Mouse (Mus musculus): ENCODE data around the gene Actr8. TPM values are rescaled to one million over a fixed set of nuclear protein-coding genes. Genes with fewer than 3 reads are reported as not detected.

Gene Actr8
- polyA plus RNA-seq, 1 experiment from 2014 or later, result 45.4 TPM

DNA sequence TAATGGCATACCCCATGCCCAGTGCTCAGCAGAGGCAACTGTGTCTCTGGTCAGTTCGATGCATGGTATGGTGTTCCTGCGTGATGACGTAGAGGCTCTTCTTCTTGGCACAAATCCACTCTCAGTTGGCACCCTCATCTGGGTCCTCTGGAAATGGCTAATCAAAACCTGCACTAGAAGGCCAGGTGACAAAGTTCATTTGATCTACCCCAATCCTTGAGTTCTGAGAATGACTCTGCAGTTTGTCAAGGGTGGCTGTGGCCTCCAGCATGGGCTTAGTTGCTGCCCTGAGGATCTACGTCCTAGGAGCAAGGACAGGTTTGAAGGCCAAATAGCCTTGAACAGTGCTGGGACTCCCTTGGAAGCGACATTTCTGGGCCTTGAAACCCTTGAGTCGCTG lies 40.7 kb downstream of the Actr8 start:
- Histone ChIP-seq H3K4me2 (no peak overlapping the region), H3K9ac (ENCODE audit: low read depth, low read length) (no peak overlapping the region), H3K27me3 (ENCODE audit: control insufficient read depth, insufficient read depth, low read length) (no peaks in the 10 kb centered on the region), H3K36me3 (ENCODE audit: control insufficient read depth, insufficient read depth, low read length) (no peaks in the 10 kb centered on the region), H3K9me3 (replicated peaks; ENCODE audit: control insufficient read depth, low read length) (no peaks in the 10 kb centered on the region), H3K27ac (ENCODE audit: low read depth, low read length) (no peak overlapping the region), H3K4me1 (ENCODE audit: control insufficient read depth, insufficient read depth, low read length) (no peaks in the 10 kb centered on the region), H3K4me3 (ENCODE audit: low read depth, low read length) (no peak overlapping the region)
- no peak for ATAC-seq (replicated peaks; ENCODE audit: insufficient number of reproducible peaks, low FRiP score, low TSS enrichment)
- 88% methylated on average over 6 of the region's 6 CpGs for WGBS (ENCODE audit: insufficient replicate concordance)

DNA sequence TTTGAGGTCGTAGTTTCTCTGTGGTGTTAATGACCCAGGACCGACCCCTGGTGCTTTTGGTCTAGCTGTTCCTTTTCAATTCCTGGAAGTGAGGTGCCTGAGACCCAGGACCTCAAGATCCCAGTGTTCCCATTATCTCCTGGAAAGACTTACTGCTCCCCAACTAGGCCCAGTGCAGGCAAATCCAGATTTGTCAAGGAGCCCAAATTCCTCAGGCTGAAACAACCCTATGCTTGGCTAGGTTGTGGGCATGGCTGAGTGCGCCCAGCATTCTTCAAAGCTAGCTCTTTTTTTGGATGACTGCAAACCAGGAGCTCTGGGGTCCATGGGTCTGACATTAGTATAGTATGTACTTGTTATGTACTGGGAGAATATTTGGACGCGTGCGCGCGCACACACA lies 41.2 kb downstream of the Actr8 start:
- Histone ChIP-seq H3K4me1 (ENCODE audit: control insufficient read depth, insufficient read depth, low read length) (no peaks in the 10 kb centered on the region), H3K4me2 (no peak overlapping the region), H3K9ac (ENCODE audit: low read depth, low read length) (no peak overlapping the region), H3K4me3 (ENCODE audit: low read depth, low read length) (no peak overlapping the region), H3K27ac (ENCODE audit: low read depth, low read length) (no peak overlapping the region), H3K36me3 (ENCODE audit: control insufficient read depth, insufficient read depth, low read length) (no peaks in the 10 kb centered on the region), H3K9me3 (replicated peaks; ENCODE audit: control insufficient read depth, low read length) (no peaks in the 10 kb centered on the region), H3K27me3 (ENCODE audit: control insufficient read depth, insufficient read depth, low read length) (no peaks in the 10 kb centered on the region)
- ATAC-seq (replicated peaks; ENCODE audit: insufficient number of reproducible peaks, low FRiP score, low TSS enrichment), result no peak
- WGBS (ENCODE audit: insufficient replicate concordance), result 90% methylated on average over 8 of the region's 8 CpGs

DNA sequence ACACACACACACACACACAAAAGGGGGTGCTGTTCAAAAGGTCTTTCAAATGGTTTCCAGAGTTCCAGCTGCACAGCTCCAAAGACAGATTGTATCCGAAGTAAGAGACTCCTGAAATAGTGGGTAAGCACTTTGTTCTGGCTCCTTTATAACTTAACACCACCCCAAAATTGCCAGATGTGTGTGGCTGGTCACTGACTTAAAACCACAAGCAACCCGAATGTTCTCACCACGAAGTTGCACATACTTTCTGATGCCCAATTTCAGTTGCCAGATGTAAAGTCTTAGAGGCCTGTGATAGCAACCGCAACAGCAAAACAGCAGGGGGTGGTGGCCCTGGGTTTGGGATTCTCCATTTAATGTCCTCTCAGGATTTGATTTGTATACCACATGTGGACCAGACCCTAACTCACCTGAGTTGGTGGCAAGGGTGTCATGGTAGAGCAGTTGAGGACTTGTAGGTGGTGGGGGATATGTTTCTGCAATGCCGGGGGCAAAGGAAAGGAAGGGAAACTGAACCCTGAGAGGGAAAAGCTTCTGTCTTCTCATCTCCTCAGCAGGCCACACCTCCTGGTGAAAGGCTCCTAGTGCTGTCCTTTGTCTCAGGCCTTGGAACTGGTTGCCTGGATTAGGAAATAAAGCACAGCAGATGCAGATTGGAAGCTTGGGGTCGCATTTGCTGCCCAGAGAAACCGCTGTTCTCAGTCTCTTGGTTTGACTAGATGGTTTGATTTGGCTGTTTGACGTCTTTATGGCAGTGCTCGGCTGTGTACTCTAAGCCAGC lies 41.8 kb downstream of the Actr8 start:
- H3K4me1 ChIP-seq (ENCODE audit: control insufficient read depth, insufficient read depth, low read length), result no peaks in the 10 kb centered on the region
- ATAC-seq (replicated peaks; ENCODE audit: insufficient number of reproducible peaks, low FRiP score, low TSS enrichment), result no peak
- no peaks in the 10 kb centered on the region for H3K36me3 ChIP-seq (ENCODE audit: control insufficient read depth, insufficient read depth, low read length)
- H3K27me3 ChIP-seq (ENCODE audit: control insufficient read depth, insufficient read depth, low read length), result no peaks in the 10 kb centered on the region
- no peak overlapping the region for H3K4me3 ChIP-seq (ENCODE audit: low read depth, low read length)
- H3K9me3 ChIP-seq (replicated peaks; ENCODE audit: control insufficient read depth, low read length), result no peaks in the 10 kb centered on the region
- H3K9ac ChIP-seq (ENCODE audit: low read depth, low read length), result no peak overlapping the region
- no peak overlapping the region for H3K4me2 ChIP-seq
- no peak overlapping the region for H3K27ac ChIP-seq (ENCODE audit: low read depth, low read length)
- WGBS (ENCODE audit: insufficient replicate concordance), result 60% methylated on average over 9 of the region's 9 CpGs

DNA sequence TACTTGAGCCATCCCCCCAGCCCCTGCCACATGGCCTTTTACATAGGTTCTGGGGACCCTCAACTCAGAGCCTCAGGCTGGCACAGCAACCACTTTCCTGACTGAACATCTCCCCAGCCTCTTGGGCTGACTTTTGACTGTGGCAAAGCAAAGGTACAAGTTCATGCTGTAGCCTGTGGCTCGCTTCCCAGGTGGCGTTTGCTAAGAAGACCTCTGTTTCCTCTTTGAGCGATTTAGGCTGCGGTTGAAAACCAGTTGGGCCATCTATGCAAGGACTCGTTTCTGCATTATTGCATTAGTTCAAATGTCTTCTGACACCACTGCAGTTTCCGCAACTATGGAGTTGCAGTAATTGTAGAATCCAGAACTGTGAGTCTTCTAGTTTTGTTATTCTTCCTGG lies 44.3 kb downstream of the Actr8 start:
- Histone ChIP-seq H3K27me3 (ENCODE audit: control insufficient read depth, insufficient read depth, low read length) (no peaks in the 10 kb centered on the region), H3K9ac (ENCODE audit: low read depth, low read length) (no peak overlapping the region), H3K9me3 (replicated peaks; ENCODE audit: control insufficient read depth, low read length) (no peaks in the 10 kb centered on the region), H3K27ac (ENCODE audit: low read depth, low read length) (no peak overlapping the region), H3K4me3 (ENCODE audit: low read depth, low read length) (no peak overlapping the region), H3K36me3 (ENCODE audit: control insufficient read depth, insufficient read depth, low read length) (no peaks in the 10 kb centered on the region), H3K4me1 (ENCODE audit: control insufficient read depth, insufficient read depth, low read length) (no peaks in the 10 kb centered on the region), H3K4me2 (no peak overlapping the region)
- WGBS (ENCODE audit: insufficient replicate concordance), result 88% methylated on average over 6 of the region's 6 CpGs
- no peak for ATAC-seq (replicated peaks; ENCODE audit: insufficient number of reproducible peaks, low FRiP score, low TSS enrichment)

DNA sequence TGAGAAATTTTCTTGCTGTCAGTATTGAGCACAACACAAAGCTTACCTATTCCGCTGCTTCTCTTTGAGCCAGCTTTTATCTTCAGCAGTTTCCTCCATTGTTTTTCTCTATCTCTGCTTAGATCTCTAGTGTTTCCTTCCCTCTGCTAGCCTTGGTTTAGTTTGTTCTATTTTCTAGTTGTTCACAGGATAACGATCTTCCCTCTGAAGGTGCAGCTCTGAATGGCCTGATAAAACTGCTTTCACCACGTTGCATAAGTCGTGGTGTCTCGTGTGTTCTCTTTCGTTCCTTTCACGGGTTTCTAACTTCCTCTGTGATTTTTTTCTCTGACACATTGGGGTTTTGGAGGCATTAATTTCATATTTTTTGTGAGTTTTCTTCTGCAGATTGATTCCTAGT lies 46.2 kb downstream of the Actr8 start:
- Histone ChIP-seq H3K9ac (ENCODE audit: low read depth, low read length) (no peak overlapping the region), H3K4me1 (ENCODE audit: control insufficient read depth, insufficient read depth, low read length) (no peaks in the 10 kb centered on the region), H3K36me3 (ENCODE audit: control insufficient read depth, insufficient read depth, low read length) (no peaks in the 10 kb centered on the region), H3K27me3 (ENCODE audit: control insufficient read depth, insufficient read depth, low read length) (no peaks in the 10 kb centered on the region), H3K4me2 (no peak overlapping the region), H3K27ac (ENCODE audit: low read depth, low read length) (no peak overlapping the region), H3K9me3 (replicated peaks; ENCODE audit: control insufficient read depth, low read length) (no peaks in the 10 kb centered on the region), H3K4me3 (ENCODE audit: low read depth, low read length) (no peak overlapping the region)
- ATAC-seq (replicated peaks; ENCODE audit: insufficient number of reproducible peaks, low FRiP score, low TSS enrichment), result no peak
- 52% methylated on average over 7 of the region's 7 CpGs for WGBS (ENCODE audit: insufficient replicate concordance)

DNA sequence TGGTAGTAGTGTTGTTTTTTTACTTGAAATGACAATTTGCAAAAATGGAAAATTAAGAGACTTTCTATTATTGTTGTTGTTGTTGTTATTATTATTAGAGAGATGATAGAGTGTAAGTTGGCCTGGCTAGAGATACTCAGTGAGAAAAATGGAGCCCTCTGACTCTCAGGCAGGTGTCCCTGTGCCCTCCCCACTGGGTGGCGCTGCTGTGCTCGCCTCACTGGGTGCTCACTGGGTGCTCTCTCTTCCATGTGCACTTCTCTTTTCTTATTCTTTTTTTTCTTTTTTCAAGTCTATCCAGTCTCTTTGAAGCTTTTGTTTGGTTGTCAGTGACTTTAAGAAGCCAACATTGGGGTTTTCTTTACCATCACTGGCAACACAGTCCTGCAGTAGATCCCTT lies 49.2 kb downstream of the Actr8 start:
- Histone ChIP-seq H3K9me3 (replicated peaks; ENCODE audit: control insufficient read depth, low read length) (no peaks in the 10 kb centered on the region), H3K9ac (ENCODE audit: low read depth, low read length) (no peak overlapping the region), H3K36me3 (ENCODE audit: control insufficient read depth, insufficient read depth, low read length) (no peaks in the 10 kb centered on the region), H3K27me3 (ENCODE audit: control insufficient read depth, insufficient read depth, low read length) (no peaks in the 10 kb centered on the region), H3K27ac (ENCODE audit: low read depth, low read length) (no peak overlapping the region), H3K4me3 (ENCODE audit: low read depth, low read length) (no peak overlapping the region), H3K4me2 (no peak overlapping the region), H3K4me1 (ENCODE audit: control insufficient read depth, insufficient read depth, low read length) (no peaks in the 10 kb centered on the region)
- no peak for ATAC-seq (replicated peaks; ENCODE audit: insufficient number of reproducible peaks, low FRiP score, low TSS enrichment)
- 44% methylated on average over 2 of the region's 2 CpGs for WGBS (ENCODE audit: insufficient replicate concordance)

DNA sequence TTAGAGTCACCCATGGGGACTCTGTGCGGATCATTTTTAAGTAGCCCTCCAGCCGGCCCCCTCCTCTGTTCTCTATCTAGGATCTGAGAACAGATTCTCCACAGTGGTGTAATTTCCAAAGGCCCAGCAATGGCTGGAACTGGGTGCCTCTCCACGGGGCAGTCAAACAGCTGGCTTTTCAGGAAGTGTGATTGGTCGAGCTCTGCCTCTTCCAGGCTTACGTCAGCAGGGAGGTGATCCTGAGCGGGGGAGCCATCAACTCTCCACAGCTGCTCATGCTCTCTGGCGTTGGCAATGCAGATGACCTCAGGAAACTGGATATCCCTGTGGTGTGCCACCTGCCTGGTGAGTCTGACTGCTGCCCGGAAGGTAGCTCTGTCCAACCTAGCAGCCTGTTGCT lies 55.3 kb downstream of the Actr8 start:
- H3K9ac ChIP-seq (ENCODE audit: low read depth, low read length), result no peak overlapping the region
- no peaks in the 10 kb centered on the region for H3K9me3 ChIP-seq (replicated peaks; ENCODE audit: control insufficient read depth, low read length)
- no peak overlapping the region for H3K4me3 ChIP-seq (ENCODE audit: low read depth, low read length)
- H3K36me3 ChIP-seq (ENCODE audit: control insufficient read depth, insufficient read depth, low read length), result no peaks in the 10 kb centered on the region
- ATAC-seq (replicated peaks; ENCODE audit: insufficient number of reproducible peaks, low FRiP score, low TSS enrichment), result no peak
- H3K27ac ChIP-seq (ENCODE audit: low read depth, low read length), result no peak overlapping the region
- H3K4me2 ChIP-seq, result no peak overlapping the region
- no peaks in the 10 kb centered on the region for H3K27me3 ChIP-seq (ENCODE audit: control insufficient read depth, insufficient read depth, low read length)
- no peaks in the 10 kb centered on the region for H3K4me1 ChIP-seq (ENCODE audit: control insufficient read depth, insufficient read depth, low read length)
- WGBS (ENCODE audit: insufficient replicate concordance), result 61% methylated on average over 8 of the region's 8 CpGs

DNA sequence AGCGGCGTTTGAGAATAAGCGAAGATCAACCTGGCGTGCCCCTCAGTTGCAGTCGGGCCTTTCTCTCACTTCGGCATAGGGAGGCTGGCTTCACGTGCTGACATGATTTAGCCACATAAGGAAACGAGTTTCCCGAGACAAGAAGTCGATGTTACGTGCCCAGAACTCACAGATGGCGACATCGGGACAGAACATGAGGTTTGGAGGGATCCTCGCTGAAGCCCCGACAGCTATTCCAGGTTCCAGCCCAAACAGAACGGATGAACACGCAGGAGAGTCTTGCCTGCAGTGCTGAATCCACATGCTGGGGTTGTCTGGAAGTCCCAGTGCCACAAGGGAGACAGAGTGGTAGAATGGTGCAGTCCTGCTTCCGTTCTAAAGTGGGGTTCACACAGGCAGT lies 60.3 kb downstream of the Actr8 start:
- Histone ChIP-seq H3K9ac (ENCODE audit: low read depth, low read length) (no peak overlapping the region), H3K27ac (ENCODE audit: low read depth, low read length) (no peak overlapping the region), H3K27me3 (ENCODE audit: control insufficient read depth, insufficient read depth, low read length) (no peaks in the 10 kb centered on the region), H3K4me1 (ENCODE audit: control insufficient read depth, insufficient read depth, low read length) (no peaks in the 10 kb centered on the region), H3K9me3 (replicated peaks; ENCODE audit: control insufficient read depth, low read length) (no peaks in the 10 kb centered on the region), H3K36me3 (ENCODE audit: control insufficient read depth, insufficient read depth, low read length) (no peaks in the 10 kb centered on the region), H3K4me2 (no peak overlapping the region), H3K4me3 (ENCODE audit: low read depth, low read length) (no peak overlapping the region)
- WGBS (ENCODE audit: insufficient replicate concordance), result 87% methylated on average over 18 of the region's 18 CpGs
- no peak for ATAC-seq (replicated peaks; ENCODE audit: insufficient number of reproducible peaks, low FRiP score, low TSS enrichment)

DNA sequence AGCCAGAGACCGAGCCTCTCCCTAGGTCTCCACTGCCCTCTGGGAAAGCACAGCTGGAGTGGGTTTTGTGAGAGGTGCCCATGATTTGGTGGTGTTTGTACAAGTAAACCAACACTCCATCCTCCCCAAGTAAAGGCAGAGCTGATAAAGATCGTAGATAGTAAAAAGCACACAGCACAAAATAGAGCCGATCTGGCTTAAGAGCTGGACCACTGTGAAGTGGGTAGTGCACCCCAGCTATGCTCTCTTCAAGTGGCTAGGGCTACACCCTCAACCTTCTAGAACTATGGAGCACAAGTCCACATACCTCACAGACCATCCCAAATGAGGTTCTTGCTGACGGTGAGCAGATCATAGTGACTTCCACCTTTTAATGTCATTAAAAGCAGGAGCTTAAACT lies 61.3 kb downstream of the Actr8 start:
- no peaks in the 10 kb centered on the region for H3K36me3 ChIP-seq (ENCODE audit: control insufficient read depth, insufficient read depth, low read length)
- 62% methylated on average over 4 of the region's 4 CpGs for WGBS (ENCODE audit: insufficient replicate concordance)
- H3K4me2 ChIP-seq, result no peak overlapping the region
- H3K4me1 ChIP-seq (ENCODE audit: control insufficient read depth, insufficient read depth, low read length), result no peaks in the 10 kb centered on the region
- no peak overlapping the region for H3K4me3 ChIP-seq (ENCODE audit: low read depth, low read length)
- no peak overlapping the region for H3K27ac ChIP-seq (ENCODE audit: low read depth, low read length)
- no peak for ATAC-seq (replicated peaks; ENCODE audit: insufficient number of reproducible peaks, low FRiP score, low TSS enrichment)
- no peaks in the 10 kb centered on the region for H3K9me3 ChIP-seq (replicated peaks; ENCODE audit: control insufficient read depth, low read length)
- no peak overlapping the region for H3K9ac ChIP-seq (ENCODE audit: low read depth, low read length)
- H3K27me3 ChIP-seq (ENCODE audit: control insufficient read depth, insufficient read depth, low read length), result no peaks in the 10 kb centered on the region
